Mouse (Mus musculus): ENCODE measurements around the gene Prr12.

The Prr12 gene

DNA sequence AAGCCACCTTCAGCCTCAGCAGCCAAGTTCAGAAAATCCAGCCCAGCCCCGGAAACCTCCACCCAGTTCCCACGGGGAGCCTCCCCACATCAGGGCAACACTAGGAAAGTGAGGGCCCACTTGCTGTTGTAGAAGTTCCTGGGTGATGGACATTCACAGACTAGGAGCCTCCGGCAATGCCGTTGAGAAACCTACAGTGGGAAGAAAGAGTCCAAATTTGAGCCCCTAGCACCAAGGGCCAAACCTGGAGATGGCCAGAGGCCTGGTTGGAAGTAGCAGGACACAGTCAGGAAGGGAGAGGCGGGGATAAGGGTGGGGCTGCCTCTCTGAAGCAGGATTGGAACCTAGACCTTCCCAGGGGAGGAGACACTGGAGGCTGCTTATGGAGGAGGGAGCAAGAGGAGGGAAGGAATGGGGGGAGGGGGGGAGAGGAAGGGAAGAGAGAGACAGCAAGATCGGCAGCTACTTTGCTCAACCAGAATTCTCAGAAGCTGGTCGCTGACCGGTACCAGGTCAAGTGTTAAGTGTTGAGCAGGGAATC, 33.6 kb downstream of the Prr12 start:
- no peak for DNase-seq

- peak; percentile 70 to 88 for DNase-seq
Measured at GRCm38 (mm10) chr7:45017242-45018061, 35.2 kb downstream of the Prr12 start, which contains the start of gene Rras. TSS of gene Rras (plus strand) at chr7:45017961.

DNA sequence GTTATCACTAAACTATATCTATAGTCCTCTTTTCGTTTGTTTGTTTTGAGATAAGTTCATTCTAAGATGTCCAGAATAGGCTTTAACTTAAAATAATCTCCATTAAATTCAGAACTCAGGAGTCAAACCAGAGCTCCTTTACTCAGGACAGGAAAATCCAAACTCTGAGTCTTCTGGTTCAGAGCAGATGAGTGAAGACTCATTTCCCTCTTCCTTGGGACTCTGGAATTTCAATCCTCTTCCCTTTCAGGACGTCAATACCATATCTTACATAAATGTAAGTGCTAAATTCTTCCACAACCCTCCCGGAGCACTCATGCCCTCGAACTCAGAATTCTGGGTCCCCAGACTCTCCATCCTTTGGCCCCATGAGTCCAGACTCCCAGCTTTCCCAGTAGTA, 35.9 kb downstream of the Prr12 start:
- no peak for DNase-seq

DNA sequence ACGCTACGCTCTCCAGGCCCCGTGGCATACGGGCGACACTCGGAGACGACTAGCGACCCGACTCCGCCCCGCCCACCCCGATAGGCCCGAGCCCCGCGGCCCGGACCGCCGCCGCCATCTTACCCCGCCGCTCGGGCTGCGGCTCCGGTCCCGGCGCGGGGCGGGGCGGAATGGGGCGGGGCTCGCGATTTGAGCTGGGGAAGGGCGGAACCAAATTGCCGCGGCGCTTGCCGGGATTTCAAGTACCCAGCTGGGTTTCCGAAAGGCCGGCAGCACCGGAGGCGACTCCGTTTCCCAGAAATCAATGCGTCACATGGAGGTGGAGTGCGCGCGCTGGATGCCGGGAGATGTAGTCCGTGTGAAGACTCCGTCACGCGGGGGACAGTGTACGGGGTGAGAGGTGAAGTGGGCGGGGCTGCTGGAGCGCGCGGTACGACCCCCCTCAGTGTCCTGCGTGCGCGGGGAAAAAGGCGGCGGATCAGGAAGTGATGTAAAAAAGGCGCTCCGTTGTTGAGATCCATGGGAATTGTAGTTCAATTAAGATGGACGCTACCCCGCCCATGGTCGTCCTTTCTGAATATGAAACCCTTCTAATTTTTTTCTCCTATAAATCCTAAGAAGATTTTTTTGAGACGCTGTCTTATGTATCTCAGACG, 36.6 kb downstream of the Prr12 start, which contains the start of gene Scaf1:
Gene Scaf1 (minus strand): TSS at position 407 of the 656 bp plus-strand sequence.
- DNase-seq = peak; percentile 99 to 100

DNA sequence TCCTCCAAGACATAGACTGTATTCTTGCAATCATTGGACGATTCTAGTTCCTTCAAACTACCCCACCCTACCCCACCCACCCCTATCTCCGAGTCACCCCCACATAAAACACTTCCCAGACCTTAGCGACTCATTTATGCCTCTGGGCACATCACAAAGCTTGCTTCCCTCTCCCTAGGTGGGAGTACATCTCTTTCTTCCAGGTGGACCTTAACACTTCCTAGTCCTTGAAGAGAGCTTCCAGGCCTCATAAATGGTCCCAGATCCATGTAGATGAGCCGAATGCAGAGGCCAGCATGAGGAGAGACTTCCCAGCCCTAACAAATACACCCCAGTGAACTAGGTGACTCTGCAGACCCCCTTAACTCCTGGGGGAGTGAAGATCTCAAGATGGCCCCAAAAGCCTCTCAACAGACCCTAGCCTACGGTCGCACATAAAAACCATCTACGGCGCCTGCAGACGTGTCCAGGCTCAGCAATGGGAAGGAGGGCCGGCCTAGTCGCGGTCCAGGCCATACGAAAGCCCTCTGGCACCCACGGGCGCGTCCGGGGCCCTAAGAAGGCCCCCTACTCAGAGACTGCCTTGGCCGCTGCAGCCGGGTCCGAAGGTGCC, 37.2 kb downstream of the Prr12 start:
- DNase-seq = no peak

DNA sequence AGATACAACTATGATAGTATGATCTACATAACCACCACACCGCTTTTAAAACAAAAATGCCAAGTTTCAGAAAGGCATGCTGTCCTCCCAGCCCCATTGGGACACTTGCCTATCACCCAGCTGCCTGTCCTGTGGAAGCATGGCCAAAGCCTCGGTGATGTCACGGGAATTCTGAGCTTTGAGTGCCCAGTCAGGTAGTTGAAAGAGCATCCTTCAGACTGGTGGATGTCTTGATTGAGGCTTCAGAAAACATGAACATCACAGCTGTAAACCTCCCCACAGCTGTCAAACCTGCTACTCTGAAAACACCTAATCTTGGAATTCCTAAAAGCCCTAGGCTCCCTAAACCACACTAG, 38.6 kb downstream of the Prr12 start:
- DNase-seq = no peak

DNA sequence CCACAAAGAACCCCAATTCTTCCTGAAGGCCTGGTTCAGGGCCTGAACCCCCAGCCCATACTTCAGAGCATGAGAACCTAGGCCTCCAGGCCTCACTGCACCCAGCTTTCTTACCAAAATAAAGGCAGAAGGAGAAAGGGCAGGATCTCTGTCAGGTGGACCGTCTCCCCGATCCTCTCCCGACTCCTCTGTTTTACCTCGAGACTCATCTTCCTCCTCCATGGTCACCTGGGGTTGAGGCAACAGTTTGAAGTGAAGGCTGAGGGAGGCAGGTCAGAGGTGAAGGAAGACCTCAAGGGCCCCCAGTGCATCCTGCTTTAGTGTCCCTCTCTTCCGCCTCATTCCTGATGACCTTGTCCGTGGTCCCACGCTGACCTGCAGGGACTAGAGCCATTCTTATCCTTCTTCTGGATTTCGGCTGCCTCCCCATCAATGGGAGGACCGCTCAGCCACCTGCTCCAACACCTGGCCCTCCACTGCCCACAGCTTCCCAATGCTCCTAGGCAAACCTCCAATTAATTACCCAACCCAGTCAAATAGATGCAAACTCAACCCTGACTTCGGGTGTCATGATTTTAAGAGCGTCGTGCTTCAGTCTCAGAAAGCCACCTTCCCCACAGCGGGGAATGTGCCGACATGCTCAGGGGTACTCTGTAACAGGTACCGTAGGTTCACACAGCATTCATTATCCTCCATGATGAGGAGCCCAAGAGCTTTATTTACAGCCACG, 39.1 kb downstream of the Prr12 start:
- peak in 1 of 2 experiments; percentile 2 for DNase-seq

GRCm38 (mm10) chr7:45012824-45013223, 39.9 kb downstream of the Prr12 start:
- DNase-seq = no peak

DNA sequence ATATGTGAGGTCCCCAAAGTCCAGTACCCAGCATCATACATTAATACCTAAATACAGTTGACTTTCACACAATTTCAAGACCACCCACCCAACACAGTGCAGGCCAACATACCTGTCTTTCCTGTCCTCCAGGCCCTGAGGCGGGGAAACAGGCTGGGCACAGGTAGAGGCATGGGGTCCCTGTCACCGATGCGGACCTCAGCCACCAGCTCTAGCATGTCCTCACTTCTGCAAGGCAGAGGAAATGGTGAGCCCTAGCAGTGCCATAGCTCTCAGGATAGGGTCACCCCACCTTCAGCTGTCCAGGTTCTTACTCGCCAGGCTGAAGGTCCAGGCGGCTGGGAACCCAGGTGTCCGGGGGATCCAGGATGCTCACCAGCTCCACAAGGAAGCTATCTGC, 40.7 kb downstream of the Prr12 start:
- peak in 1 of 2 experiments; percentile 6 for DNase-seq

- DNase-seq = peak in 1 of 2 experiments; percentile 2
Measured at GRCm38 (mm10) chr7:45008411-45008810, 44.3 kb downstream of the Prr12 start.

GRCm38 (mm10) chr7:45007846-45008245, 44.8 kb downstream of the Prr12 start:
- DNase-seq = peak in 1 of 2 experiments; percentile 7

GRCm38 (mm10) chr7:45007141-45007540, 45.5 kb downstream of the Prr12 start:
- DNase-seq = peak in 1 of 2 experiments; percentile 3

GRCm38 (mm10) chr7:45006503-45006902, 46.2 kb downstream of the Prr12 start:
- peak in 1 of 2 experiments; percentile 3 for DNase-seq

DNA sequence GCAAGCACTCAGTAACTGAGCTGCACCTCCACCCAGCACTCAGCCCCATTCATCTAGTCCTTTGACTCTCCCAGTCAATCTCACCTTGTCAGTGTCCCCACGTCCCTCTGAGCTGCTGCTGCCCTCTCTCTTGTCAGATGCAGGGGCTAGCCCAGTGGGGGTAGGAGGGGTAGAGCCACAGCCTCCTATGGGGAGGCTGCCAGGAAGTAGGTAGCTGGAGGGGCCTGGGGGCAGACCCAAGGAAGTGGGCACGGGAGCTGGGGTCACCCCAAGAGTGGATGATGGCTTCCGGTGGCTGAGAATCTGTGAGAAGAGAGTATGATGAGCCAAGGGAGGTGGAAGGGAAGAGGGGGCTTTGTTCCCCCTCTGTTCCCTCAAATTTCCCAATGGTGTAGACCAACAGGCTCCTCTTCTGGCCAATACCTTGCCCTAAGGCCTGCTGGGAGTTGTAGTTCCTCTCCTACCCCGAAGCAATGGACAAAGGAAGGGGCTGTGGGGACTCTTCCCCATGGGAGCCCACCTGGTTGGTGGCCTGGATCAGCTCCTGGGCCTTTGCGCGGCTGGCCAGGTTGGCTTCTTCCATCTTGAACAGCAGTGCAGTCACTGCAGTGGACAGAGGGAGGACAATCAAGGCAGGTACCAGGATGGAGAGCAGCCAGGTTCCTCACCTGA, 47.2 kb downstream of the Prr12 start:
- DNase-seq = peak in 1 of 2 experiments; percentile 3

DNA sequence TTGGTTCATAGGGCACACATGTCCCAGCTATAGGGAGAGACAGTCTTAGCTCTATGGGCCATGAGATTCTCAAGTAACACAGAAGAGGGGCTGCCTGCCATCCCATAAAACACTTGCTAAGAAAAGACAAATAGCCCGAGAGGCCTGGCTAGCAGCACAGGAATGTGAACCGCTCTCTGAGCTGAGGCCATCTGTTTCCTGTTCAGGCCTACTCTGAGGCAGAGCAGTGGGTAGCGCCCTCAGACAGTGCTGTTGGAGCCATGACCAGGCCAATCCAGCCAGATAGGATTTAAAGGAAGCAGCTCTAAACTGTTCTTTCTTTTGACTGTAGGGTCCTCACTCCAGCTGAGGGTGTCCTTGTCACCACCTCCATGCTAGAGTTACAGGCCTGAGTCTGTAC, 48.1 kb downstream of the Prr12 start:
- peak in 1 of 2 experiments; percentile 3 for DNase-seq

DNA sequence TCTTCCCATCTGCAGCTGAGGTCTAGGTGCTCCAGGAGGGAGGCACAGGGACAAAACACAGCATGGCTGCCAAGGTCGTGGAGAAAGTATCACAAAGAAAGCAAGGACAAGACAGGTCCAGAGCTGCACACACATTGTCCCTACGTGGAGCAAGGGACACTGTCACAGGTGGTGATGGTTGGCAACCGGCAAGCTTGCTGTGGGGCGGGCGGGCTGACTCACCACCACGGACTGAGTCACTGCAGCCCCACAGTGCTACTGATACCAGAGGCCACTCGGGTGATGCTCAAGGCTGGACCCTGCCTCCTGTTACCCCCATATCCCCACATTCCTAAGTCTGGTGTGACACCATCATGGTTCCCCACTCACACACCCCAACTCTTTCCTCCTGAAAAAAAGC, 50.2 kb downstream of the Prr12 start:
- DNase-seq = no peak

DNA sequence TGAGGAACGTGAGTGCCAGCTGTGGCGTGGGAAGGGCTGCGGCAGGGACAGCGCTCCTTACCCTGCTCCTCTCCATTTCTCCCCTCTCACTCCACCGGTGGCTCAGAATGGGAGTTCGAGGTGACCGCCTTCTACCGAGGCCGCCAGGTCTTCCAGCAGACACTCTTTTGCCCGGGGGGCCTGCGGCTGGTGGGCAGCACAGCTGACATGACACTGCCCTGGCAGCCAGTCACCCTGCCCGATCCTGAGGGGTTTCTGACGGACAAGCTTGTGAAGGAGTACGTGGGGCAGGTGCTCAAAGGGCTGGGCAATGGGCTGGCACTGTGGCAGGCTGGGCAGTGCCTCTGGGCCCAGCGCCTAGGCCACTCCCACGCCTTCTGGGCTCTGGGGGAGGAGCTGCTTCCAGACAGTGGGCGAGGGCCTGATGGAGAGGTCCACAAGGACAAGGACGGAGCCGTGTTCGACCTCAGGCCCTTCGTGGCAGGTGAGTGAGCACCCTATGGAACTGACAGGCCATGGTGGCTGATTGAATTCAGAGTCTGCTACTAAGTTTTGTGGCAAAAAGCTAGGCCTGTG, 52.1 kb downstream of the Prr12 start:
- DNase-seq = no peak

DNA sequence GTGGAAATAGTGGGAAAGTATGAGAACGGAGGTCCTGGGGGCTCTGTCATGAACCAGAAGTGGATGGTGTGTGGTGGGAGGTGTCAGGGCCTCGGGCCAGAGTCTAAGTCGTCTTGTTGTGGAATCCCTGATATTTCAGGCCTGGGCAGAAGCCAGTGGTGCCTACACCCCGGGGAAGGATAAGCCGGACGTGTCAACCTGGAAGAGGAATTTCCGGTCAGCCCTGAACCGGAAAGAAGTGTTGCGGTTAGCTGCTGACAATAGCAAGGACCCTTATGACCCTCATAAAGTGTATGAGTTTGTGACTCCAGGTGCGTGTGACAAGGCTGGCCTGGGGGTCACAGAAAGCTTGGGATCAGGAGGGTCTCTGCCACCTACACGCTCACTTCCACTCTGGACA, 52.9 kb downstream of the Prr12 start:
- no peak for DNase-seq

DNA sequence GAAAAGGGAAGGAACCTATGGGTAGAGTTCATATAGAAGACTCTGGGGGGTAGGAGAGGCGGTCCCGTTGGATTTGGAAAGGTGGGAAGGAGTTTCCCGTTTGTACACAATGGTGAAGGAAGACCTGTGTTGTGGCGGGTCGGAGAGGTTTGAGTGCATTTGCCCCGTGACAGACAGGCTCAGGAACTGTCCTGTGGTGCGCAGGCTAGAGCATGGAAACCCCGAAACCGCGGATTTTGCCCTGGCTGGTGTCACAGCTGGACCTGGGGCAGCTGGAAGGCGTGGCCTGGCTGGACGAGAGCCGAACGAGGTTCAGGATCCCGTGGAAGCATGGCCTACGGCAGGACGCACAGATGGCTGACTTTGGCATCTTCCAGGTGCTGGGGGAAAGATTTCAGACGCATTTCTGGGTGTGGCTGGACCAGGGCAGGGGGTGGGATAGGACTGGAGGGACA, 54.2 kb downstream of the Prr12 start, which contains the start of gene Bcl2l12:
Gene Bcl2l12 (minus strand): TSS at position 212 of the 455 bp plus-strand sequence.
- peak in 1 of 2 experiments; percentile 52 for DNase-seq

GRCm38 (mm10) chr7:44997940-44998428, 54.7 kb downstream of the Prr12 start:
- no peak for DNase-seq

DNA sequence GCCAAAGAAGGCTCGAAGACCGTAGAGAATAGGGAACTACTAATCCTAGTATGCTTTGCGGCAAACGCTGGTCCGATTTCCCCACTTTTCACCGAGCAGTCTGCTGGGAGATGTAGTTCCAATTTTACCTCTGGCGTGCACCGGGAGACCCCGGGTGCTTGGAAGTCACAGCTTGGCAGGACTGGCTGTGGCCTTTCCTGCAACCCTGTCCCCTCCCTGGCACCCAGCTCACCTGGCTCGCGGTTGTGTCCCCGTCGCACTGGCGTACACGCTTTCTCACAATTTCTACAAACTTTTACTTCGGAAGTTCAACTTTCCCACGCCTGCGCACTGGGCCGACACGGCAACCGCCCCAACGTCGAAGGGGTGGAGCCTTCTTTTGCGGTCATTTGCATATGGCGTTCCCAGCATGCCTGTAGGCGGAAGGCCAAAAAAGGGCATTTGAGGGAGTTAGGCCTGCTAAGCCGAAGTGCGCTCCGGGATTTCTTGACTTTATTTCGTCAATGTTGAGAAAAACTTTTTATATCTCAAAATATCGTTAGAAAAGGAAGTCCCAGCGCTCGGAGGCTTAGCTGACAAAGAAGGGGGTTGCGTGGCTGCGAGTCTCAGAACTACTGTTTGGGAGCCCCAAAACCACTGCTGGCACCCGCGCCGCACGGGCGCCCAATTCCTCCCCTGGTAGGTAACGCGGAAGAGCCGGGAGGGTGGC, 55.3 kb downstream of the Prr12 start, which contains the start of gene Irf3:
Gene Irf3 (plus strand): TSS at position 418 of the 709 bp plus-strand sequence.
- DNase-seq = peak; percentile 96 to 98
